Mouse (Mus musculus) left cerebral cortex, adult 11 months (tissue): ENCODE measurements around the gene Vmn1r78.
"Not testable (repeated sequence)": the region's sequence is repeated elsewhere in the genome, so short reads cannot be mapped to it uniquely, and the experiment has no call there.

ENCODE experiments used
- DNase-seq: peaks from one replicate; pipeline ENCODE4 v3.0.0; 2022; ENCODE audit warnings: low spot score

Vmn1r78 gene

DNA sequence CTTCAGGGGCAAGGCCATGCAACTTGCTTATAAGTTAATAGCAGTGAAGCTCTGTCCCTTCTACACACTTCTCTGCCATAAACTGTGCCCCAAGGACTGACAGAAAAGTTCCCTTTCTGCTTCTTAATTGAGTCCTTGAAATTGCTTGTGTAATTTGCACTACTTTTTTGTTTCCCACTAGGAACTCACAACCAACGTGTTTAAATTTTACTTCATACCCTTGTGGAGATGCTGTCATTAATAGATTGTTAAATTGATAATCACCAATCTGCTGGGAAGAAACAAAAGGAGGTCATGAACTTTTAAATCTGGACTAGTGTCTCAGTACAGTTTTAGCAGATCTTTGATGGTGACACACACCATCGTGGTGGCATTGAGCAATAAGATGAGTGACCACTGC, at the start of gene Vmn1r78:
Vmn1r78 (plus strand) TSS at position 301 of the 400 bp plus-strand sequence.
- no peak for DNase-seq

DNA sequence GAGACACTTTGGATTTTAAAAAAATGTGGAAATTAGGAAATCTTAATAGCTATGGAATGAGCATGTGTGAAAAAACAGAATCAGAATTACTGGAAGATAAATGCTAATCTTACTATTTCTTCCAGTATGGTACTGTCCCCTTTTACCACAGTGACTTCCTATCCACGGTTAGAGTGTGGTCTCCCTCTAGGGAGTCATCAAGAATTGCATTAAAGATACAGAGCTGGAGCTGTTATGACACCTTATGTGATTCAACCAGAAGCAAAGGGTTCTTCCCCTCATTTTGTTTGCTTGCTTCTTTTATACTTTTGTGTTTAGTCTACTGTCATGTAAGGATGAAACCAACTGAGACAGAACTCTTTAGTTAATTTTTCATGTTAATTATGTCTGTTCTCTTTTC, 6.4 kb downstream of the Vmn1r78 start:
- not testable (repeated sequence) for DNase-seq

DNA sequence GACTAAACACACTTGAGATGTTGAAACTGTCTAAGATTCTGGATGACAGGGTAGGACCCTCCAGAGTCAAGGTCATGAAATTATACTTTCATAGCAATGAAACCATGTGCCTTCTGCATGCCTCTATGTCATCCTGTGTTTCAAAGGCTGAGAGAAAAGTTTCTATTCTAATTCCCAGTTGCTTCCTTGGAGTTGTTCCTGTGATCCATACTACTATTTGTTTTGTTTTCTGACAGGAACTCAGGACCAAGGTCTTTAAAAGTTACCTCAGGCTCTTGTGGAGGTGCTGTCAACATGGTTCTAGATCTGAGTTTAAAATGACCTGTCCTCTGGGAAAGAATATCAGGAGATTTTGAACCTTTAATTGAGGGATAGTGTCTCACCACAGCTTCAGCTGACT, 20.9 kb downstream of the Vmn1r78 start, which contains the start of gene Vmn1r79:
Vmn1r79 (plus strand) TSS at position 301 of the 400 bp plus-strand sequence.
- not testable (repeated sequence) for DNase-seq

DNA sequence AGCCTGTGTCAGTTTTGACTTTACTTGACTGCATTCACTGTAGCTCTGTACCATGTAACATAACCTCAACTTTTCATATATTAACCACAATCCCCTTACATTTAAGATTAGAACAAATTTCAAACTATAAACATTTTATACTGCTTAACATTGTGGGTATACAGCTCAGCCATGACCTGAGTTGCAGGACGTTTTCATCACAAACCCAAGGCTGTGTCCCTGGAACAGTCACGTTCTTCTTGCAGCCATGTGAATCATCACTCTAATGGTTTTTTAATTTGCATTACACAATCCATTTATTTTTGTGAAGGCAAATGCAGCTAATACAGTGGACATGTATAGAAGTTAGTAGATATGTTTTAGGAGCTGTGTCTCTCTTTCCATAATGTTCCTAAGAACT, 22.9 kb downstream of the Vmn1r78 start:
- not testable (repeated sequence) for DNase-seq

DNA sequence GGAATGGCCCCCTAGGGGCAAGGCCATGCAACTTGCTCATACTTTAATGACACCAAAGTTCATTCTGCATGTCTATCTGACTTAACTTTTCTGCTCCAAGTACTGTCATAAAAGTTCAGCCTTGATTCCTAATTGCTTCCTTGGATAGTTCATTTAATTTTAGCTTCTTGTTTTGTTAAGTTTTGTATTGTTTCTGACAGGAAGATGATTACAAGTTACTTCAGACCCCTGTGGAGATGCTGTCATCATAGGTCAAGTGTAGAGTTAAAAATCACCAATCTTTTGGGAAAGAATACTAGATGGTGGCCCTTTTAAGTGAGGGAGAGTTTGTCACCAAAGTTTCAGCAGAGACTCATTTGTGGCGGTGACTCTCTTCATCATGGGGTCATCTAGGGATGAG, 38.9 kb downstream of the Vmn1r78 start, which contains the start of gene Vmn1r80:
Vmn1r80 (plus strand) TSS at position 301 of the 400 bp plus-strand sequence.
- DNase-seq, result no peak

DNA sequence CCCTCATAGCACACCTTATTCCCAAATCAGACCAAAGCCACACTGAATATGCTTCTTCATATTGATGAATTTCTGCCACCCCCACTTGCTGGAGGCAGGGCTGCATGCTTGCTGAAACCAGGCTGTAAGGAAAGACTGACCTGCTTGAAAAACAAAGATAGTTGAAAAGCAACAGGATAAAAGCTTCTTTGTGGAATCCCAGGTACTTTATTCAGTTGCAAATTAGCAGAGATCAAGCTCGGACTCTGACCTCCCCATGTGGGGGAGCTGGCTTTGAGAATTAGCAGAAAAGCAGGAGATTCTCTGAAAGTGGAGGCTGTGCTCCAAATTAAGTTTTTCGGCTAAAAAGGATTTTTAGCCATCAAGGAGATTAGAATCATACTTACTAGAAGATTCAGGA, 54.1 kb downstream of the Vmn1r78 start:
- DNase-seq, result no peak
